Mouse (Mus musculus): ENCODE data around the gene Man2a1.

Man2a1 gene

GRCm38 (mm10) chr17:64707529-64707928, 107.0 kb downstream of the Man2a1 start:
- no peak for DNase-seq (ENCODE audit: low spot score)

DNA sequence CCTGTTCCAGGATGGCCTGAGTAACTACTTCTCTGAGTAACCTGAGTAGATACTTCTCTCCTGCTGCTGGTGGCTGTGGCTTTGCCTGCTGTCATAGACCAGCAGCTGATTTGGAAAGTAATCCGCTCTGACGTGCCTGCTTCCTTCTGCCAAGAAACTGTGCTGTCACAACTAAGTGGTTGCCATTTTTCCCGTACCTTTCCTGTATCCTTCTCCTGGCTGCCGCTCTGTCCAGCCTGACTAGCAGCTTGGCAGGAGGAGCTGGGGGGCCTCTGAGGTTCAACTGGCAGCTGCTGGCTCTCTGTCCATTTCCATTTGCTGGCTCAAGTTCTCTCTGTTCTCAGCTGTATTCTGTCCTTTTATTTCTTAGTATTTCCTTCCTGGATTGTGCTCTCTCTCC, 115.8 kb downstream of the Man2a1 start:
- DNase-seq (ENCODE audit: low spot score), result no peak

DNA sequence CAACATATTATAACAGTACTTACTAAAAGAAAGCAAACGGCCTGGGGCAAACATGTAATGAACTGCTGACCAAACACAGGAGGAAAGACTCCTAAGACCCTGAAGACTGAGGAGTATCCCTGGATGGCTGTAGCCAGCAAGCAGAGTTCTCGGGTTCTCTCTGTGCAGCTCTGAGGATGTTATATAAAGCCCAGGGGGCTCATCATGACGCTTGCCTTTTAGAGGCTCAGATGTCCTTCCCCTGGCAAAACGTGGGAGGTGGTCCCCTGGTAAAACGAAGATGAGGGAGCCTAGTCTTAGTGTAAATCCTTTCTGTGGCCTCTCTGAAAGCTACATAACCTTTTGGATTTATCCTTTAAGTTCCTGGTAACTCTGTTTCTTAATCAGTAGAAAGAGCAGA, 119.2 kb downstream of the Man2a1 start:
- DNase-seq (ENCODE audit: low spot score), result no peak

- no peak for DNase-seq (ENCODE audit: low spot score)
Observed at GRCm38 (mm10) chr17:64721112-64721511, 120.6 kb downstream of the Man2a1 start.

DNA sequence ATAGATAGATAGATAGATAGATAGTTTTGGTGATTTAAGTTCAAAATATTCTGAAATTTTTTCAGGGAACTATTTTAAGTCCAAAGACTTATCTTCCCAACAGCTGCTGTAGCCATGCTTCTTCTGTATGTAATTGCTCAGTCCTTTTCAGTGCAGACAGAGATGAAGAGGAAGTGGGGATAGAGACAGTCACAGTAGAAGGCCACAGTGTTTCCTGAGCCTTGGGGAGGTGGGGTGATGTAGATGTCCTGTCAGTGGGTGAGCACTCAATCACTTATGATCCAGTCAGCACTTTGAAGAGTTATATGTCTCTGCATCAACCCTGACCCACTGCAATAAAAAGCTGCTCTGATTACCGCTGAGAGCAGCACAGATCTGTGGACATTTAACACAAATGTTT, 122.6 kb downstream of the Man2a1 start:
- DNase-seq (ENCODE audit: low spot score), result no peak

DNA sequence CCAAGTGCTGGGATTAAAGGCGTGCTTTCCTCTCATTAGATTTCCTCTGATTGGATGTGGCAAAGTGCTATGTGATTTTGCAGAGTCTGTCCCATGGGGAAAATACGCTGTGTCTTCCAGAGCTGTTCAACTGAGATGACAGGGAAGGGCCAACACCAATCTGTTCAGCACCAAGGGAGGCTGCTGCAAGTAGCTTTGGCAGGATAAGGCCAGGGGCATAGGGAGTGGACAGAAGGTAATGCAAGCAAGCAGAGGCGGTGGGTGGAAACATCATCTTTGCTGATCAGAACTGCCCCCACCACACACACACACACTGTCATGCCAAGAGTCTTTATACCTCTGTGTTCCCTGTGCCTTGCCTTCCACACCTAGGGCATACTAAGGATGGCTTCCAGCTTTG, 124.7 kb downstream of the Man2a1 start:
- DNase-seq (ENCODE audit: low spot score), result no peak

GRCm38 (mm10) chr17:64726032-64726431, 125.5 kb downstream of the Man2a1 start:
- DNase-seq (ENCODE audit: low spot score), result no peak

DNA sequence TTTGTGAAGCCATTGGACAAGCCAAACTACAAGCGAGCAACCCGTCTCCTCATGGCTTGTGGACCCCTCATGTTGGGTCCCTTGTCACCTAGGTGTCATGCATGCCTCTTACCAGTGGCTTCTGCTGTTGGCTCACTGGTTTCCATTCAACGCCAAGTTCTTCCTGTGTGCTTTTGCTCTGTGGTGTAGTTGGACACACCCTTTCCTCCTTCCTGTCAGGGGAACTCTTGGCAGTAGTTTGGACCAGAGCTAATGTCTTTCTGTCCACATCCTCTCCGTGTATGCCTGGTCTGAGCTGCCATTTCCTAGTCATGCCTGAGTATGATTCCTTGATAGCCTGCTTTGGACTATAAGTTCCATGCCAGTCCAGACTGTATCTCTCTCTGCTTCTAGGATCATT, 135.0 kb downstream of the Man2a1 start:
- no peak for DNase-seq (ENCODE audit: low spot score)

DNA sequence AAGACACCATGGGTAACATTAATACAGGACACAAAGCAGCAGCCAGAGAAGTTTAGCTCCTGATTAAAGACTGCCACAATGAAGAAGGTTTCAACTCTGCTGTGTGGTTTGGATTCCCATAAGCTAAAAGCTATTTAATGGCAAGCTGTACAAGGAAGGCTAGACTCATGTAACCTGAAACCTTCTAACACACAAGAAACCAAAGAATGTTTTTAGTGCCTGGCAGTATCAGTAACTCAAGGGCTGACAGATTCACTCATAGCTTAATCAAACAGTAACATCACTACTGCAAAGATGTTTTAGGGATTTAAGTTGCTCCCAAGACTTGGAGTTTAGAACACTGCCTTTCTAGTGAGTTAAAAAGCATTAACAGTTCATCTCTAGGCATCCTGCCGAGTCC, 137.4 kb downstream of the Man2a1 start:
- no peak for DNase-seq (ENCODE audit: low spot score)

DNA sequence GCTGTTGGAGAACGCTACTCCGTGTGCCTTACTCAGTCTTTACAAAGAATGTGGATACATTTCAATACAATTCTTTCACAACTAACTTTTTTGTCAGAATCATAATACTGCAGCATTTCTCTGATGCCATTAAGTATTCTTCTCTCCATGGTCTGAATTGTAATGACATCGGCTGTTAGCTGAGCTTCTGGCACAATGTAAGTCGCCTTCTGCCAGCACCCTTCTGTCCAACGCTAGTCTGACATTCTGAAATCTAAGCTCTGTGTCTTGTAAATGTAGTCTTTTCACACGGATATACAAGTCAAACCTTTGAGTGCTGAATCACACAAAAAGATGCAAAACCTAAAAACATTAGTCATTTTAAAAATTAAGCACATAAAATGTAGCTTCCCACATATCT, 138.6 kb downstream of the Man2a1 start:
- DNase-seq (ENCODE audit: low spot score), result no peak

DNA sequence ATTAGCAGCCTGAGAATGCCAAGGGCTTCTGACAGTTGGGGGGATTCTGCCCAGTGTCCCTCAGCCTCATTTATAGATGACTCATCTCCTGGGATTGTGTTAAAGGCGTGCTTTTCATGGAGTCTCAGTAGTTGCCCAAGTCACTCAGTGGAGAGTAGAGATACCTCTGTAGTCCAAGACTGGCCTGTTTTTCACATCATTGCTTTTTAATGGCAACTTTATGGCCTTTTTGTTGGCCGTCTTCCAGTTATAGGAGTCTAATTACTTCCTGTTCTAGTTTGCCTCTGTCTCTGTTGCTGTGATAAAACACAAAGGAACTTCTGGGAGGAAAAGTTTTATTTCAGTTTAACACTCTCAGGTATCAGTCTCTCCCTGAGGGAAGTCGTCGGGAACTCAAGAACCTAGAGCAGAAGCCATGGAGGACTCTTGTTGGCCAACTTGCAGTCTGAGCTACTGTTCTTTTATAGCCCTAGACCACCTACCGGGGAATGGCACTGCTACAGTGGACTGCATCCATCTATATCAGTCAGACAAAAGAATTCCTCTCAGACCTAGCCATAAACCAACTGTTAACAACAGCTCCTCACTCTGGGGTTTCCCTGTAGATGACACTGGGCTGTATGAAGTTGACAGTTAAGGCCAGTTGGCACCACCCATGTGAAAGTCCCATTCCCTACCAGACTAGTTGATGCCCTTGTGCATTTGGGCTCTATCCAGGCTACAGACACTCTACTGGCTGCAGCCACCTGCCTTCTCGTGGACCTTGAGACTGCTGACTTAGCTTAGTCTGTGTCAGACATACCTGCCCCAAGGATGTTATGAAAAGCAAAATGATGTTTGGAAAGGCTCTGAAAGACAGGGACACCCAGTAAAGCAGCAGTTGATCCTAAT, 142.4 kb downstream of the Man2a1 start:
- no peak for DNase-seq (ENCODE audit: low spot score)

GRCm38 (mm10) chr17:64743606-64744300, 143.2 kb downstream of the Man2a1 start:
- no peak for DNase-seq (ENCODE audit: low spot score)

GRCm38 (mm10) chr17:64746637-64747225, 146.2 kb downstream of the Man2a1 start:
- no peak for DNase-seq (ENCODE audit: low spot score)

GRCm38 (mm10) chr17:64747461-64747860, 146.9 kb downstream of the Man2a1 start:
- no peak for DNase-seq (ENCODE audit: low spot score)

- DNase-seq (ENCODE audit: low spot score), result no peak
Observed at GRCm38 (mm10) chr17:64748131-64748530, 147.6 kb downstream of the Man2a1 start.

GRCm38 (mm10) chr17:64749146-64749545, 148.6 kb downstream of the Man2a1 start:
- no peak for DNase-seq (ENCODE audit: low spot score)

- no peak for DNase-seq (ENCODE audit: low spot score)
Observed at GRCm38 (mm10) chr17:64751249-64751648, 150.7 kb downstream of the Man2a1 start.

DNA sequence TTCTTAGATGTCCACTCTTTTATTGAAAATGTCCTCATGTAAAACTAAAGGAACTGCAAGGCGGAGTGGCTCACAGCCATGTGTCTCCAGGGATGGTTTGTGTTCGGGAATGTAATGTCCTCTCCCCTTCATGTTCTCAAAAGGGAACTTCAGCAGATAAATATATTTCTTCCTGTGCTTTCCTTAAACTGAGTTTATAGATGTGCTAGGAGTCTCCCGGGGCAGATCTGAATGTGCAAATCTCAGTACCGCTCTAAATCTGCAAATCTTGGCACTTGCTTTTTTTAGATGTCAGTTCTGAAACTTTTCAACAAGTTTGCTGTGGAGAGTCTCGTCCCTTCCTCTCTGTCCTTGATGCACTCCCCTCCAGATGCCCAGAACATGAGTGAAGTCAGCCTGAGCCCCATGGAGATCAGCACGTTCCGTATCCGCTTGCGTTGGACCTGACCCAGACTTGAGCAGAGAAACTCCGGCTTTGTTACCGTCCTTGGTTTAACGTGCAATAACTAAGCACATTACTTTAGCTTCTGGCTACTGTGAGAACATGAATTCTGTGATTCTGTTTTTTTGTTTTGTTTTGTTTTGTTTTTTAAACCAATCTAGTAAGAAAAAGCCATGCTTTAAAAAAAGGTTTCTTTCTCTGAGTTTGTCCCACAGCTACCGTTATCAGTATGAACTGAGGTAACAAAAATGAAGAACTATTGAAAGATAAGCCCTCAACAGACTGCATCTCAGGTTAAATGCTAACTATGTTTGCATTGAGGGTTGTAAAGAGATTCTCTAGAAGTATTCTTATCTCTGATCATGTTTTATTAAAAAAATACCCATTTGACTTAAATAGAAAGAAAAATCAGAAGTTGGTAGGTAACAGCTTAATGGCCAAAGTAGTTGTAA, 151.8 kb downstream of the Man2a1 start:
- no peak for DNase-seq (ENCODE audit: low spot score)

DNA sequence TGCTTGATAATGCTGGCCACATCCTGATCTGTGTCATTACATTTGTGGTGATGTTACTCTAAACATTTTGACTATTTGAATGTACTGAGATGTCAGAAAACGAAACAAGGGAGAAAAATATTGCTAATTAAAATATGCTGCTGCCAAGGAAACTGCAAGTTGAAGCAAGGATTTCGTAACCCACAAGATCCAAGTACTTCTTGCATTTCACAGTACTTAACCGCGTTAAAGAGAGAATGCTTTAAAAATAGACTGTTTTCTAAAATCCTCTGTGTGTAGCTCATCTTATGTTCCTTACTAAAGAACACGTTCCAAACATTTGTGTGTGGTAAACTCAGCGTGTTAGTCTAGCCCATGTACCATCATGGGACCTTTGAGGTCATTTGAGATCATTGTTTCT, 153.0 kb downstream of the Man2a1 start:
- DNase-seq (ENCODE audit: low spot score), result no peak

DNA sequence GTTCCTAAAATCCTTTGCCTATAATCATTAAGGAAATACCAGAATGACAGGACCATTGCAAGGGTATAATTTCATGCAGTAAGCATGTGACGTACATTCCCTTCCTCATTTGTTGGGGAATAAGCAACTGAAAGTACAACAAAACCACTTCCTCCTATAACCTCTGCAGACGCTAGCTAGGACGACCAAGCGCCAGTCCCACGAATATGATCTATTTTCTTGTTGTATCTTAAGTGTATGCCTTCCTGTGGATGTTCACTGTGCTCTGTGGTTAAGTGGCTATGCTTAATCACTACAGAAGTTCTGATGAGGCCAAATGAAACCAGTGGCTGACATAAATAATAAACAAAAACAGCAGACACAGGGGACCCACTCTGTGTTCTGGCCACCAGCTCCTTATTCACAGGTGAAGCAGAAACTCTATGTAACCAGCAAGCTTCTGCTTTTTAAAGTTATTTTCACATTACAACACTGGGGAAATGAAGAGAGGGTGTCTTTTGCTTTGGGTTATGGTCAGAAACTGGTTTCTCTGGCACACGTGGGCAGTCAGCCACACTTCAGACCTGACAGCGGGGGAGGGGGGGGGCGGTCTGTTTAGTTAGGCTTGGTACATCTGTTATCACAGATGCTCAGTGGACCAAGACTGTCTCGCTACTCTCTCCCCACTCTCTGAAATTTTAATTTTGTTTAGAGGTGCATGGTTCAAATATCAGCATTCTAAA, 153.8 kb downstream of the Man2a1 start:
- no peak for DNase-seq (ENCODE audit: low spot score)

- no peak for DNase-seq (ENCODE audit: low spot score)
Observed at GRCm38 (mm10) chr17:64755191-64755590, 154.7 kb downstream of the Man2a1 start.

All from left cerebral cortex, adult 11 months (tissue).